Mouse (Mus musculus) bone marrow, adult 2 months (tissue): ENCODE data around the gene Gsg1l2. TPM values are rescaled to one million over a fixed set of nuclear protein-coding genes. Genes with fewer than 3 reads are reported as not detected.
A peak's percentile ranks its signal among the peaks of the same experiment; 100 is the strongest.

Experiments used
- H3K27ac ChIP-seq: fragments of 200-500 bp; 2 replicates; pipeline ENCODE4 v1.5.1; 2012; ENCODE audit warnings: low read depth, mild to moderate bottlenecking, control low read depth, inconsistent platforms, low read length; ENCODE audit not compliant: control insufficient read depth, poor library complexity, insufficient read depth
- H3K4me1 ChIP-seq: fragments of 200-500 bp; 2 replicates; pipeline ENCODE4 v1.6.1; 2011; ENCODE audit warnings: low read length; ENCODE audit not compliant: control insufficient read depth, insufficient read depth
- H3K4me3 ChIP-seq: fragments of 200-500 bp; replicated peaks from 2 replicates; pipeline ENCODE3; 2011; ENCODE audit warnings: mild to moderate bottlenecking, low read depth, low read length, control low read depth; ENCODE audit not compliant: control insufficient read depth
- CTCF ChIP-seq: fragments of 200-500 bp; IDR thresholded peaks from 2 replicates; pipeline ENCODE4 v1.5.1; 2011; ENCODE audit warnings: low read length, control low read depth; ENCODE audit not compliant: control insufficient read depth, insufficient read depth
- POLR2A ChIP-seq: fragments of 200-500 bp; IDR thresholded peaks from 2 replicates; pipeline ENCODE4 v1.6.1; 2011; ENCODE audit warnings: low read depth, mild to moderate bottlenecking, control low read depth, low read length, borderline replicate concordance; ENCODE audit not compliant: control insufficient read depth
- WGBS: fragments of 180-500 bp; shearing (Covaris S2); methylation state at CpG from one replicate; pipeline ENCODE4 v1.1.7; 2018; 5-methylcytosine and 5-hydroxymethylcytosine counted together
- polyA plus RNA-seq: library from polyadenylated mRNA; stranded (reverse); fragments of >200 nt; gene quantifications from 2 replicates; pipeline ENCODE4 v1.2.4, GENCODE M21; 2011; ENCODE audit warnings: low replicate concordance; ENCODE audit not compliant: missing spikeins, insufficient read depth, insufficient read length

The Gsg1l2 gene
- polyA plus RNA-seq, 1 experiment, result not detected

DNA sequence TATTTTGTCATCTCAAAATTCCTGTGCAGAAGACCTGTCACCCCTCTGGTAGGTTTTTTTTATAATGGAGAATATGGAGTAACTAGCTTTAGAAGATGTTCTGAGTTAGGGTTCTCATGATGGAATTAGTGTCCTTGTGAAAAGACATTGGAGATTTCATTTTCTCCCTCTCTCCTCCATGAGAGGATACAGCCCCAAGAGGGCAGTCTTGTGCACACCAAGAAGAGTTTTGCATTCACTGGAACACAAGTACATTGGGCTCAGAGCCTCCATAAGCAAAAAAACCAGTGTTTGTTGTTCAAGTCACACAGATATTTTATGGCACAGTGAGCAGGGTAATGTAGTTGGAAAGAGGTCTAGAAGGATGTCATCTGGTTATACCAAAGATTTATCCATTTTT, 32.8 kb upstream of the Gsg1l2 start:
- H3K27ac ChIP-seq, result no peak overlapping the region
- no peaks in the 10 kb centered on the region for H3K4me1 ChIP-seq
- no peak overlapping the region for H3K4me3 ChIP-seq
- TF ChIP-seq CTCF (no peak), POLR2A (no peak)

DNA sequence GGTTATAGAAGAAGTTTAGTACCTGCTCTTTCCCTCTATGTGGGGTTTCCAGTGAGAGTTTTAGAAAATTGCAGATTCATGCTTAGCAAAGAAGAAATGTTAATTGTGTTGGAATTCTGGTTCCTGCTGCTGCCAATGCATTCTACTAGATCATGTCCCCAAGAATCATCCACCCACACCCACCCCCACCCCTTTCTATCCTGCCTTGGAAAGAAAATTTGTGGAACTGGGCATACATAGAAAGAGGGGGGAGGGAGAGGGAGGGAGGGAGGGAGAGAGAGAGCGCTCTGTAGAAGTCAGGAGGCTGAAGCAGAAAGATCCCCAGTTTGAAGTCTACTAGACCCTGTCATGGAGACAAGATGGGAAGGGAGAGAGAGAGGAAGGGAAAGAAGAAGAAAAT, 18.1 kb upstream of the Gsg1l2 start:
- TF ChIP-seq CTCF, result no peak
- TF ChIP-seq POLR2A, result no peak
- 88% methylated on average over 1 of the region's 1 CpGs for WGBS
- no peaks in the 10 kb centered on the region for H3K4me1 ChIP-seq
- H3K4me3 ChIP-seq, result no peak overlapping the region
- no peak overlapping the region for H3K27ac ChIP-seq

GRCm38 (mm10) chr11:67757373-67758167, 16.8 kb upstream of the Gsg1l2 start:
- whole genome bisulfite sequencing, result 60% methylated on average over 15 of the region's 15 CpGs
- TF ChIP-seq POLR2A (no peak), CTCF (peak; percentile 28; the same call in 1 of the 2 replicates)
- no peak overlapping the region for H3K27ac ChIP-seq
- no peak overlapping the region for H3K4me3 ChIP-seq
- H3K4me1 ChIP-seq, result no peaks in the 10 kb centered on the region

- no peak for TF ChIP-seq CTCF
- TF ChIP-seq POLR2A, result no peak
- no peak within 1 kb of the TSS for H3K27ac ChIP-seq
- 70% methylated on average over 14 of the region's 14 CpGs for WGBS
Observed at GRCm38 (mm10) chr11:67771053-67771452, 3.4 kb upstream of the Gsg1l2 start, which contains the start of gene Glp2r. TSS of gene Glp2r (minus strand) at chr11:67771153.

GRCm38 (mm10) chr11:67771691-67772090, 2.7 kb upstream of the Gsg1l2 start:
- Histone ChIP-seq H3K4me1 (no peaks in the 10 kb centered on the region), H3K27ac (no peak overlapping the region), H3K4me3 (no peak overlapping the region)
- TF ChIP-seq POLR2A (no peak), CTCF (no peak)
- 68% methylated on average over 2 of the region's 2 CpGs for WGBS

More at GRCm38 (mm10) chr11:67771053-67771452, 3.4 kb upstream of the Gsg1l2 start, which contains the start of gene Glp2r:
- H3K4me3 ChIP-seq, result no peak within 1 kb of the TSS
- H3K4me1 ChIP-seq, result no peaks in the 10 kb centered on the region

- Histone ChIP-seq H3K4me3 (no peak overlapping the region), H3K4me1 (no peaks in the 10 kb centered on the region), H3K27ac (no peak overlapping the region)
- no peak for TF ChIP-seq POLR2A
- peak; percentile 25; the same call in 1 of the 2 replicates for TF ChIP-seq CTCF
- whole genome bisulfite sequencing, result 10% methylated on average over 8 of the region's 8 CpGs
Observed at GRCm38 (mm10) chr11:67772577-67772976, 1.8 kb upstream of the Gsg1l2 start.

DNA sequence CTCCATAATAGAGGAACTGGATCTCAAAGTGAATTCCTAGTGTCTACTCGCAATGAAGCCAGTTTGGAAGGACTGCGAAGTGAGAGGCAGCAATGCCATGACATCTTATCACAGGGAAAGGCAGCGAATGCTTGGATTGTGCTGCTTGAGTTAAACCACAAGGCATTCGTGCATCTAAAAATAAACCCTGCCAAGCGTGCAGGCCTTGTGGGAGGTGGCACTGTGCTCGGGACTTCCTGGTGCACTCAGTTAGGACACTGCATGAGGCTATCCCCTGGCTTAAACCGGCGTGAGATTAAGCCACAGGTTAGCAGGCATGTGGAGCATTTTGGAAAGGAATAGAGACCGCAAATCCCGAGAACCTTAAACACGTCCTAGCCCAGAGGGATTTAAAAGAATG, 15.8 kb downstream of the Gsg1l2 start:
- TF ChIP-seq CTCF, result no peak
- TF ChIP-seq POLR2A, result no peak
- Histone ChIP-seq H3K27ac (no peak overlapping the region), H3K4me1 (no peaks in the 10 kb centered on the region), H3K4me3 (no peak overlapping the region)
- 32% methylated on average over 11 of the region's 11 CpGs for WGBS

DNA sequence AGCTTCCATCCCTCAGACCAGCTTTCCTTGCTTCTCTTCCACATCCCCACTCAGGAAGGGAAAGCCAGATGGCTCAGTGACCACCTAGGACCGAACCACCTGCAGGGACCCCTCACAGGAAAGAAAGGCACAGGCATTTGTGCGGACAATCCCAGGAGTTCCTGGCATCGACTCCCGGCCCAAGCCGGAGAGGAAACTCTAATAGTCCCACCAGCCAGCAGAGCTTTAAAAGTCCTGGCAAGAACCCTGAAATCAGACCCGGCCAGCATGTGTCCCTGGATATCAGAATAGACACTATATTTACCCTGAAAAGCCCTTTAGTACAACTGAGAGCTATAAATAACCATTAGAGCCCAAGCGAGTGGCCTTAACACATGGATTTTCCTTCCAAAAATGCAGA, 23.5 kb downstream of the Gsg1l2 start, which contains the start of gene Dhrs7c:
Gene Dhrs7c (plus strand): TSS at position 257 of the 400 bp plus-strand sequence.
- Histone ChIP-seq H3K4me3 (no peak within 1 kb of the TSS), H3K27ac (no peak within 1 kb of the TSS), H3K4me1 (no peaks in the 10 kb centered on the region; the same call in 1 of the 2 replicates)
- TF ChIP-seq CTCF, result no peak
- TF ChIP-seq POLR2A, result no peak
- WGBS, result 85% methylated on average over 7 of the region's 7 CpGs

GRCm38 (mm10) chr11:67800130-67800723, 25.8 kb downstream of the Gsg1l2 start:
- H3K4me3 ChIP-seq, result no peak overlapping the region
- TF ChIP-seq CTCF (no peak), POLR2A (no peak)
- no peaks in the 10 kb centered on the region; the same call in 1 of the 2 replicates for H3K4me1 ChIP-seq
- H3K27ac ChIP-seq, result no peak overlapping the region
